Mouse (Mus musculus): ENCODE results near the gene Cd48. TPM values are rescaled to one million over a fixed set of nuclear protein-coding genes. Genes with fewer than 3 reads are reported as not detected.

Gene Cd48
- polyA plus RNA-seq, 1 experiment from 2014 or later, result 1.7 TPM

Small RNAs within 50 kb of the gene (microRNA-seq; reads per million reads assigned to microRNA genes)
- not detected for gene Mir7683

Other genes with a start within 250 kb of the Cd48 start
- gene F11r, start 244.5 kb upstream of the Cd48 start, polyA plus RNA-seq (2014; fragmentation: Nextera tagmentation; extraction: Ambion mirVana), result 70.9 and 74.7 TPM in 2 replicates
- gene Alyref2, start 178.5 kb upstream of the Cd48 start, polyA plus RNA-seq (2014; fragmentation: Nextera tagmentation; extraction: Ambion mirVana), result 12.9 and 14.4 TPM in 2 replicates
- gene Itln1, start 146.7 kb upstream of the Cd48 start, polyA plus RNA-seq (2014; fragmentation: Nextera tagmentation; extraction: Ambion mirVana), result not detected in 2 replicates
- gene Cd244a, start 122.8 kb upstream of the Cd48 start, polyA plus RNA-seq (2014; fragmentation: Nextera tagmentation; extraction: Ambion mirVana), result 0.09 TPM in 1 of 2 replicates, not detected in the other
- gene Ly9, start 74.6 kb upstream of the Cd48 start, polyA plus RNA-seq (2014; fragmentation: Nextera tagmentation; extraction: Ambion mirVana), result 0.23 TPM in 1 of 2 replicates, not detected in the other
- gene Slamf7, start 29.0 kb upstream of the Cd48 start, polyA plus RNA-seq (2014; fragmentation: Nextera tagmentation; extraction: Ambion mirVana), result 0.22 TPM in 1 of 2 replicates, not detected in the other
- gene Slamf1, start 85.1 kb downstream of the Cd48 start, polyA plus RNA-seq (2014; fragmentation: Nextera tagmentation; extraction: Ambion mirVana), result 0.16 and 0.19 TPM in 2 replicates
- gene Cd84, start 157.7 kb downstream of the Cd48 start, polyA plus RNA-seq (2014; fragmentation: Nextera tagmentation; extraction: Ambion mirVana), result 2.0 and 2.1 TPM in 2 replicates
- not detected in 2 replicates for gene Gm10521, start 213.7 kb downstream of the Cd48 start, polyA plus RNA-seq (2014; fragmentation: Nextera tagmentation; extraction: Ambion mirVana)
- gene Slamf6, start 235.5 kb downstream of the Cd48 start, polyA plus RNA-seq (2014; fragmentation: Nextera tagmentation; extraction: Ambion mirVana), result 0.14 and 0.22 TPM in 2 replicates

Measured in heart, embryonic 14.5 days (tissue).